Mouse (Mus musculus) lung, postnatal 0 days (tissue): ENCODE measurements around the gene Haghl.

Experiments used
- CTCF ChIP-seq: IDR thresholded peaks from 2 replicates; pipeline ENCODE4 v1.5.1; 2016; ENCODE audit warnings: antibody characterized with exemption, mild to moderate bottlenecking
- EP300 ChIP-seq: IDR thresholded peaks from 2 replicates; pipeline ENCODE4 v1.6.1; 2016; ENCODE audit warnings: antibody characterized with exemption, mild to moderate bottlenecking, control low read depth

DNA sequence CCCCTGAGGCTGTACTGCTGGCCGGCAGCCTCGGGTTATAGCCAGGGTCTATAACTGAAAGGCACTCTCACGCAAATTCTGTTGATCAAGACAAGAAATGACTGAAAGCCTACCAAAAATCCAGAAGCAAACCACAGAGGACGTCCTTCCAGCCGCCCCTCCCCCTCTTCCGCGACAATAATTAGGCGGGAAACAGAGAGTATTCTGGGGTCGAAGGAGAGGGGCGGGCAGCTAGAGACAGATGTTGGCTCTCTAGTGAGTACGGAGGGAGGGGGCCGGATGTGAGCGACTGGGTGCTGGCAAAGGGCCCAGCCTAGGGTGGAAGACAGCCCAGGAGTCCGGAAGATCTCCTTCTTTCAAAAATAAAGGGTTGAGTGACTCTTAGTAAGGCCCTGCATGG is 7.1 kb upstream of the Haghl start, which contains the start of gene Fam173a:
- TF ChIP-seq EP300 (no peak), CTCF (no peak)
